Mouse (Mus musculus): ENCODE results near the gene Scamp3. TPM values are rescaled to one million over a fixed set of nuclear protein-coding genes. Genes with fewer than 3 reads are reported as not detected.

Gene Scamp3
- 110 and 116 TPM in 2 replicates for polyA plus RNA-seq (2015; fragmentation: Nextera tagmentation; extraction: Ambion mirVana)

GRCm38 (mm10) chr3:89177242-89178106 lies at the start of gene Scamp3:
Gene Scamp3, plus strand, starts transcription at chr3:89177473.
- Histone ChIP-seq H3K4me3 (replicated peaks) (peak within 1 kb of the TSS; percentile 74), H3K27ac (peak within 1 kb of the TSS; percentile 76), H3K4me2 (replicated peaks) (peak within 1 kb of the TSS; percentile 91), H3K9me3 (no peaks in the 10 kb centered on the region), H3K36me3 (peaks cover 78% of the 10 kb centered on the region), H3K9ac (replicated peaks) (peak within 1 kb of the TSS; percentile 78), H3K27me3 (no peaks in the 10 kb centered on the region), H3K4me1 (replicated peaks) (peaks cover 16% of the 10 kb centered on the region)
- WGBS: under 1% methylated on average over 43 of the region's 43 CpGs
- ATAC-seq: peak; percentile 97

DNA sequence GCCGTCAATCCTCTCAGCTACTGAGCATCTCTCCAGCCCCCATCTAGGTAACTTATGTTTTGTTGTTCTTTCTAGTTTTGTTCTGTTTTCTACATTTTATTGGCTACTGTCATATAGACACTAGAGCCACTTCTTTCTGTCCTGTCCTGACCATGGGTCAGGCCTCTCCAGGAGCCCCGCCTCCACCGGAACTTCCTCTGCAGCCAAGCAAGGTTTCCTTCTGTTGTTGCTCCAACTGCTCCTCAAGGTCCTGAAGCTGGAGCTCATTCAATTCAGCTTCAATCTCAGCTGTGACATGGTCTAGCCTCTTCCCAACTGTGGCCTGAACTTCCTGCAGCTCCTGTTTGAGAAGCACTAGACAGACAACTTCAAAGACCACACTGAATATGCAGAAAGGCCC lies 47.4 kb upstream of the Scamp3 start:
- Histone ChIP-seq H3K9ac (replicated peaks) (no peak overlapping the region), H3K9me3 (no peaks in the 10 kb centered on the region), H3K36me3 (no peaks in the 10 kb centered on the region), H3K4me3 (replicated peaks) (no peak overlapping the region), H3K27me3 (no peaks in the 10 kb centered on the region), H3K4me2 (replicated peaks) (no peak overlapping the region), H3K4me1 (replicated peaks) (peaks cover 9% of the 10 kb centered on the region), H3K27ac (no peak overlapping the region)
- WGBS: 94% methylated on average over 3 of the region's 3 CpGs
- no peak for ATAC-seq

GRCm38 (mm10) chr3:89131816-89132215 lies 45.5 kb upstream of the Scamp3 start:
- H3K9ac ChIP-seq (replicated peaks): peak overlapping the region; percentile 64; the same call in 1 of the 2 replicates
- no peaks in the 10 kb centered on the region for H3K9me3 ChIP-seq
- H3K27ac ChIP-seq: no peak overlapping the region
- H3K4me1 ChIP-seq (replicated peaks): peaks cover 9% of the 10 kb centered on the region
- 0 out of 2 replicates have a peak, but pooled peaks have one; percentile 14 for ATAC-seq
- 50% methylated on average over 4 of the region's 4 CpGs for WGBS
- H3K36me3 ChIP-seq: no peaks in the 10 kb centered on the region
- H3K4me2 ChIP-seq (replicated peaks): peak overlapping the region; percentile 68
- H3K4me3 ChIP-seq (replicated peaks): peak overlapping the region; percentile 35; the same call in 1 of the 2 replicates
- H3K27me3 ChIP-seq: peaks cover 4% of the 10 kb centered on the region; the same call in 1 of the 2 replicates

GRCm38 (mm10) chr3:89132285-89133062 lies 44.8 kb upstream of the Scamp3 start:
- Histone ChIP-seq H3K4me3 (replicated peaks) (peak overlapping the region; percentile 35), H3K36me3 (no peaks in the 10 kb centered on the region), H3K4me2 (replicated peaks) (peak overlapping the region; percentile 68), H3K27me3 (peaks cover 7% of the 10 kb centered on the region; the same call in 1 of the 2 replicates), H3K9me3 (no peaks in the 10 kb centered on the region), H3K27ac (no peak overlapping the region), H3K9ac (replicated peaks) (peak overlapping the region; percentile 64), H3K4me1 (replicated peaks) (peaks cover 9% of the 10 kb centered on the region)
- peak; percentile 63; the same call in 1 of the 2 replicates for ATAC-seq
- WGBS: 17% methylated on average over 30 of the region's 30 CpGs

DNA sequence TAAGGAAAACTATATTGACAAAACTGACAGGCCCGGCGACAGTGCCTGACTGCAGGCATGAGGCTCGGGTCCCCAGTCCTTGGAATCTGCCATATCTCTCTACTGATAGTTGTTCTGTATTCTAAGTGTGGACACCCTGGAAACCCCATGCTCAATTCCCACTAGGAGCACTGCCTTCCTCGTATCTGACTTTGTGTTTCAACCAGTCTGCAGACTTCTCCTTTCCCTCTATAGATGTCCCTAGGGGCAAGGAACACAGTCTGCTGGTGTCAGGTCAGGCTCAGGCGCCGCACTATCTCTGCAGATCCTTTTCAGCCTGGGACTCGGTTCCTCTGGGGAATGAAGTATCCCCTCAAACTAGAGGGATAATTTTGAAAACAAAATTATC lies 44.2 kb upstream of the Scamp3 start:
- Histone ChIP-seq H3K9me3 (no peaks in the 10 kb centered on the region), H3K36me3 (no peaks in the 10 kb centered on the region), H3K4me2 (replicated peaks) (no peak overlapping the region), H3K9ac (replicated peaks) (no peak overlapping the region), H3K4me1 (replicated peaks) (peaks cover 9% of the 10 kb centered on the region), H3K27me3 (peaks cover 7% of the 10 kb centered on the region; the same call in 1 of the 2 replicates), H3K4me3 (replicated peaks) (no peak overlapping the region), H3K27ac (no peak overlapping the region)
- WGBS: 81% methylated on average over 7 of the region's 7 CpGs
- ATAC-seq: no peak

- ATAC-seq: no peak
- H3K4me3 ChIP-seq (replicated peaks): no peak overlapping the region
- H3K4me1 ChIP-seq (replicated peaks): peaks cover 9% of the 10 kb centered on the region
- no peak overlapping the region for H3K4me2 ChIP-seq (replicated peaks)
- H3K9me3 ChIP-seq: no peaks in the 10 kb centered on the region
- peaks cover 7% of the 10 kb centered on the region; the same call in 1 of the 2 replicates for H3K27me3 ChIP-seq
- H3K36me3 ChIP-seq: no peaks in the 10 kb centered on the region
- no peak overlapping the region for H3K27ac ChIP-seq
- H3K9ac ChIP-seq (replicated peaks): no peak overlapping the region
- WGBS: 100% methylated on average over 1 of the region's 1 CpGs
Observed at GRCm38 (mm10) chr3:89133752-89134151, 43.5 kb upstream of the Scamp3 start.

- 60% methylated on average over 3 of the region's 3 CpGs for WGBS
- Histone ChIP-seq H3K9me3 (no peaks in the 10 kb centered on the region), H3K27ac (no peak within 1 kb of the TSS), H3K36me3 (no peaks in the 10 kb centered on the region), H3K9ac (replicated peaks) (no peak within 1 kb of the TSS), H3K4me2 (replicated peaks) (no peak within 1 kb of the TSS), H3K4me1 (replicated peaks) (peaks cover 9% of the 10 kb centered on the region), H3K27me3 (peaks cover 7% of the 10 kb centered on the region; the same call in 1 of the 2 replicates), H3K4me3 (replicated peaks) (no peak within 1 kb of the TSS)
- no peak for ATAC-seq
Observed at GRCm38 (mm10) chr3:89135958-89136357, 41.3 kb upstream of the Scamp3 start, which contains the start of gene Pklr. Gene Pklr, plus strand, starts transcription at chr3:89136142.

DNA sequence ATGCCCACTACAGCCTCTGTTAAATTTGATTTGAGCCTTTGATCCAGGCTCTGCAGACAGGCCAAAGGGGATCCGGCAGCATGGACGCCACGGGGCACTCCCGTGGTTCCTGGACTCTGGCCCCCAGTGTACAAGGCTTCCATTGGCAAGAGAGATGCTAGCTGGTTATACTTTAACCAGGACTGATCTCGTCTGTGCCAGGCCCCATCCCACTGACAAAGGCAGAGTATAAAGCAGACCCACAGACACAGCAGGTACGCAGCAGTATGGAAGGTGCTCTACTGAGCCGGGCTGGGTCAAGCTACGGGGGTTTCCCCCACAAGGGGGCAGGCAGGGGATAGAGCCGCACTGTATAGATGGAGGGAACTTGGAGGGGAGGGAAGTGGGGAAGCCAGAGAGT lies 40.9 kb upstream of the Scamp3 start:
- no peak overlapping the region for H3K9ac ChIP-seq (replicated peaks)
- no peak overlapping the region for H3K27ac ChIP-seq
- H3K4me2 ChIP-seq (replicated peaks): no peak overlapping the region
- H3K36me3 ChIP-seq: no peaks in the 10 kb centered on the region
- H3K4me1 ChIP-seq (replicated peaks): peaks cover 9% of the 10 kb centered on the region
- H3K4me3 ChIP-seq (replicated peaks): no peak overlapping the region
- no peak for ATAC-seq
- WGBS: 40% methylated on average over 9 of the region's 9 CpGs
- peaks cover 7% of the 10 kb centered on the region; the same call in 1 of the 2 replicates for H3K27me3 ChIP-seq
- H3K9me3 ChIP-seq: no peaks in the 10 kb centered on the region

DNA sequence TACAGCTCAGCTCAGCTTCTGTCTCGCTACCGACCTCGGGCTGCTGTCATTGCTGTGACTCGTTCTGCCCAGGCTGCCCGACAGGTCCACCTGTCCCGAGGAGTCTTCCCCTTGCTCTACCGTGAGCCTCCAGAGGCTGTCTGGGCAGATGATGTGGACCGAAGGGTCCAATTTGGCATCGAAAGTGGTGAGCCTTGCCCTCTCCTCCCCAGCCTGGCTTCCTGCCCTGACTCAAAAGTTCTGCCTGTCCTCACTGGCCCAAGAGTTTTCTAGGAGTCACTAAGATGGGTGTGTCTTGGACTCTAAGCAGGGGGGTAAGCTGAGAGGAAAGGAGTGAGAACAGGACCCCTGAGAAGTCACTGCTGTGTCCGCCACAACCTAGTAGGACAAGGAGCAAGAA lies 32.5 kb upstream of the Scamp3 start:
- Histone ChIP-seq H3K9me3 (no peaks in the 10 kb centered on the region), H3K27ac (no peak overlapping the region), H3K36me3 (peaks cover 12% of the 10 kb centered on the region; the same call in 1 of the 2 replicates), H3K4me2 (replicated peaks) (no peak overlapping the region), H3K4me3 (replicated peaks) (no peak overlapping the region), H3K4me1 (replicated peaks) (peaks cover 20% of the 10 kb centered on the region), H3K27me3 (peaks cover 28% of the 10 kb centered on the region; the same call in 1 of the 2 replicates), H3K9ac (replicated peaks) (no peak overlapping the region)
- 87% methylated on average over 10 of the region's 10 CpGs for WGBS
- no peak for ATAC-seq

DNA sequence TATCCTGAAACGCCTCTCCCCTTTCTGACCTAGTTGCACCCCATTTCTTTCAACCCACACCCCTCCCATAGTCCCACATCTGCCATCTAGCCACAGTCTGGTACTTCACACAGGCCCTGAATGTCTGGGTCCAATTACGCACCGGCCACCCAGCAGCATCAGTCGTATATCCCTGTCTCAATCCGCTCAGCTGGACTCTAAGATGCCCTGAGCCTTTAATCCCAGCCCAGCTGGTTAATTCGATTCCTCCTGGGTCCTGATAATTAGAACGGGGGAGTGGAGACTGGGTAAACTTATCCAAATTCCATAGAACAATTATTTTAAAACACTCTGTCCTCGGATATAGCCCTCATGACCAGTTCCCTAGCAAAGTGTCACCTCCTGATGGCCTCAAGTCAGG lies 31.7 kb upstream of the Scamp3 start:
- Histone ChIP-seq H3K4me2 (replicated peaks) (no peak overlapping the region), H3K9ac (replicated peaks) (no peak overlapping the region), H3K4me3 (replicated peaks) (no peak overlapping the region), H3K4me1 (replicated peaks) (peaks cover 20% of the 10 kb centered on the region), H3K27me3 (peaks cover 33% of the 10 kb centered on the region; the same call in 1 of the 2 replicates), H3K27ac (no peak overlapping the region), H3K9me3 (no peaks in the 10 kb centered on the region), H3K36me3 (peaks cover 19% of the 10 kb centered on the region)
- WGBS: 24% methylated on average over 8 of the region's 8 CpGs
- ATAC-seq: no peak

- Histone ChIP-seq H3K27me3 (peaks cover 36% of the 10 kb centered on the region; the same call in 1 of the 2 replicates), H3K4me1 (replicated peaks) (peaks cover 20% of the 10 kb centered on the region), H3K4me2 (replicated peaks) (0 out of 2 replicates have a peak overlapping the region, but pooled peaks have one; percentile 3), H3K4me3 (replicated peaks) (no peak overlapping the region), H3K36me3 (peaks cover 31% of the 10 kb centered on the region), H3K9ac (replicated peaks) (no peak overlapping the region), H3K27ac (no peak overlapping the region), H3K9me3 (no peaks in the 10 kb centered on the region)
- ATAC-seq: peak; percentile 53; the same call in 1 of the 2 replicates
- WGBS: 24% methylated on average over 26 of the region's 26 CpGs
Observed at GRCm38 (mm10) chr3:89147101-89147978, 29.9 kb upstream of the Scamp3 start.

Measured in midbrain, embryonic 13.5 days (tissue).